Mouse (Mus musculus) naive thymus-derived CD4-positive, alpha-beta T cell, adult 2 months (primary cell): ENCODE data around the gene Atp2c1.

Source experiments
- DNase-seq: peaks from one replicate; pipeline ENCODE4 v3.0.0-alpha.2; 2011; ENCODE audit warnings: low read depth

Gene Atp2c1

GRCm38 (mm10) chr9:105488363-105488762 is 38.8 kb downstream of the Atp2c1 start:
- DNase-seq: no peak

- DNase-seq: no peak
These were observed 42.6 kb downstream of the Atp2c1 start for GRCm38 (mm10) chr9:105484338-105485084.

- DNase-seq: no peak
These were observed 43.2 kb downstream of the Atp2c1 start for GRCm38 (mm10) chr9:105483880-105484279.

- no peak for DNase-seq
These were observed 44.2 kb downstream of the Atp2c1 start for GRCm38 (mm10) chr9:105482715-105483510.

- DNase-seq: no peak
These were observed 45.0 kb downstream of the Atp2c1 start for GRCm38 (mm10) chr9:105482070-105482469.

GRCm38 (mm10) chr9:105476134-105476533 is 51.0 kb downstream of the Atp2c1 start:
- no peak for DNase-seq

- no peak for DNase-seq
These were observed 52.2 kb downstream of the Atp2c1 start for GRCm38 (mm10) chr9:105474910-105475309.

GRCm38 (mm10) chr9:105467787-105468186 is 59.3 kb downstream of the Atp2c1 start:
- DNase-seq: peak; percentile 16

- no peak for DNase-seq
These were observed 65.6 kb downstream of the Atp2c1 start for GRCm38 (mm10) chr9:105461496-105461895.

GRCm38 (mm10) chr9:105459032-105459431 is 68.1 kb downstream of the Atp2c1 start:
- DNase-seq: no peak

- DNase-seq: no peak
These were observed 118.6 kb downstream of the Atp2c1 start for GRCm38 (mm10) chr9:105408549-105408948.

GRCm38 (mm10) chr9:105395218-105395627 is 131.9 kb downstream of the Atp2c1 start, which contains the start of the genes Aste1 and Nek11:
Aste1 (plus strand) TSS chr9:105395392.
Nek11 (minus strand) TSS chr9:105395524.
- DNase-seq: peak; percentile 95

- DNase-seq: peak; percentile 25
These were observed 132.4 kb downstream of the Atp2c1 start for GRCm38 (mm10) chr9:105394720-105395119.

GRCm38 (mm10) chr9:105390616-105391015 is 136.5 kb downstream of the Atp2c1 start:
- DNase-seq: no peak

- peak; percentile 75 for DNase-seq
These were observed 137.8 kb downstream of the Atp2c1 start for GRCm38 (mm10) chr9:105389289-105389688.

GRCm38 (mm10) chr9:105387403-105387802 is 139.7 kb downstream of the Atp2c1 start:
- DNase-seq: no peak

GRCm38 (mm10) chr9:105379533-105380145 is 147.5 kb downstream of the Atp2c1 start:
- no peak for DNase-seq

- no peak for DNase-seq
These were observed 149.5 kb downstream of the Atp2c1 start for GRCm38 (mm10) chr9:105377622-105378021.

GRCm38 (mm10) chr9:105376954-105377530 is 150.1 kb downstream of the Atp2c1 start:
- DNase-seq: no peak

- DNase-seq: no peak
These were observed 150.7 kb downstream of the Atp2c1 start for GRCm38 (mm10) chr9:105376411-105376810.

- DNase-seq: no peak
These were observed 152.8 kb downstream of the Atp2c1 start for GRCm38 (mm10) chr9:105374361-105374760.

- DNase-seq: no peak
These were observed 158.5 kb downstream of the Atp2c1 start for GRCm38 (mm10) chr9:105368605-105369004.
